Mouse (Mus musculus): ENCODE data around the gene Ly6c2.
"Not testable (repeated sequence)": the region's sequence is repeated elsewhere in the genome, so short reads cannot be mapped to it uniquely, and the experiment has no call there.

The Ly6c2 gene

GRCm38 (mm10) chr15:75111861-75112630 is at the start of gene Ly6c2:
Gene Ly6c2, minus strand, starts transcription at chr15:75111970.
- not testable (repeated sequence) for DNase-seq

GRCm38 (mm10) chr15:75157646-75158045 is 45.9 kb upstream of the Ly6c2 start:
- no peak for DNase-seq

GRCm38 (mm10) chr15:75154940-75155339 is 43.2 kb upstream of the Ly6c2 start, which contains the start of gene Ly6g:
Gene Ly6g, plus strand, starts transcription at chr15:75155240.
- DNase-seq, result no peak

- no peak for DNase-seq
Measured at GRCm38 (mm10) chr15:75153087-75153486, 41.3 kb upstream of the Ly6c2 start.

- DNase-seq, result peak; percentile 3
Measured at GRCm38 (mm10) chr15:75143735-75144134, 32.0 kb upstream of the Ly6c2 start.

GRCm38 (mm10) chr15:75141812-75142360 is 30.1 kb upstream of the Ly6c2 start:
- DNase-seq, result peak; percentile 34

- not testable (repeated sequence) for DNase-seq
Measured at GRCm38 (mm10) chr15:75137739-75138138, 26.0 kb upstream of the Ly6c2 start.

GRCm38 (mm10) chr15:75135090-75135783 is 23.5 kb upstream of the Ly6c2 start:
- DNase-seq, result not testable (repeated sequence)

GRCm38 (mm10) chr15:75132346-75132745 is 20.6 kb upstream of the Ly6c2 start:
- not testable (repeated sequence) for DNase-seq

GRCm38 (mm10) chr15:75120066-75120465 is 8.3 kb upstream of the Ly6c2 start:
- peak; percentile 23 for DNase-seq

- DNase-seq, result peak; percentile 62
Measured at GRCm38 (mm10) chr15:75118742-75119141, 7.0 kb upstream of the Ly6c2 start.

GRCm38 (mm10) chr15:75117481-75117880 is 5.7 kb upstream of the Ly6c2 start:
- DNase-seq, result not testable (repeated sequence)

GRCm38 (mm10) chr15:75116525-75116924 is 4.8 kb upstream of the Ly6c2 start:
- DNase-seq, result no peak

GRCm38 (mm10) chr15:75110424-75110823 is 1.3 kb downstream of the Ly6c2 start:
- not testable (repeated sequence) for DNase-seq

GRCm38 (mm10) chr15:75099261-75099660 is 12.5 kb downstream of the Ly6c2 start:
- no peak for DNase-seq

- DNase-seq, result not testable (repeated sequence)
Measured at GRCm38 (mm10) chr15:75088041-75088440, 23.7 kb downstream of the Ly6c2 start.

- no peak for DNase-seq
Measured at GRCm38 (mm10) chr15:75069965-75070364, 41.8 kb downstream of the Ly6c2 start.

- DNase-seq, result peak; percentile 80
Measured at GRCm38 (mm10) chr15:75062030-75062574, 49.7 kb downstream of the Ly6c2 start.

GRCm38 (mm10) chr15:75060505-75060904 is 51.3 kb downstream of the Ly6c2 start:
- peak; percentile 65 for DNase-seq

All from lung, postnatal 14 days (tissue).